Mouse (Mus musculus): Measurements from ENCODE around the gene Plp2.
"Not testable (repeated sequence)": the region's sequence is repeated elsewhere in the genome, so short reads cannot be mapped to it uniquely, and the experiment has no call there.

Gene Plp2

GRCm38 (mm10) chrX:7670921-7671623 lies at the start of gene Plp2:
TSS of gene Plp2 (minus strand) at chrX:7671390.
- peak within 1 kb of the TSS; percentile 86 for H3K4me3 ChIP-seq (replicated peaks; ENCODE audit: low read length)
- no peak for TF ChIP-seq POU5F1 (IDR thresholded peaks at IDR 0.05; ENCODE audit: borderline replicate concordance, low read length)
- no peak for TF ChIP-seq NANOG (IDR thresholded peaks at IDR 0.05; ENCODE audit: borderline replicate concordance, low read length)
- TF ChIP-seq CTCF (conservative IDR thresholded peaks at IDR 0.05; ENCODE audit: low read length): no peak

DNA sequence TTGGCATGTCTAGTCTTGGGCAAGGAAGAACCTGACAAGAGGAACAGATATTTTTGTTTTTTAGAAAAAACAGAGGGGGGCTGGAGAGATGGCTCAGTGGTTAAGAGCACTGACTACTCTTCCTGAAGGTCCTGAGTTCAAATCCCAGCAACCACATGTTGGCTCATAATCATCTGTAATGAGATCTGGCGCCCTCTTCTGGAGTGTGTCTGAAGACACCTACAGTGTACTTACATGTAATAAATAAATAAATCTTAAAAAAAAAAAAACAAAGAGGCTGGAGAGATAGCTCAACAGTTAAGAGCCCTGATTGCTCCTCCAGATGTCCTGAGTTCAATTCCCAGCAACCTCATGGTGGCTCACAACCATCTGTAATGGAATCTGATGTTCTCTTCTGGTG lies 44.9 kb upstream of the Plp2 start:
- H3K36me3 ChIP-seq (ENCODE audit: insufficient read depth, low read length); H3K4me1 ChIP-seq (replicated peaks; ENCODE audit: low read depth, low read length); H3K4me3 ChIP-seq (replicated peaks; ENCODE audit: low read length); H3K9me3 ChIP-seq (ENCODE audit: low read length); H3K27me3 ChIP-seq (ENCODE audit: insufficient read depth, low read length): not testable (repeated sequence)

More at GRCm38 (mm10) chrX:7670921-7671623, at the start of gene Plp2:
- Histone ChIP-seq H3K9me3 (ENCODE audit: low read length) (no peaks in the 10 kb centered on the region), H3K27me3 (ENCODE audit: insufficient read depth, low read length) (no peaks in the 10 kb centered on the region), H3K36me3 (ENCODE audit: insufficient read depth, low read length) (peaks cover 25% of the 10 kb centered on the region), H3K4me1 (replicated peaks; ENCODE audit: low read depth, low read length) (peaks cover 67% of the 10 kb centered on the region)

- H3K9me3 ChIP-seq (ENCODE audit: low read length); H3K27me3 ChIP-seq (ENCODE audit: insufficient read depth, low read length); H3K4me1 ChIP-seq (replicated peaks; ENCODE audit: low read depth, low read length); H3K36me3 ChIP-seq (ENCODE audit: insufficient read depth, low read length): not testable (repeated sequence)
- peak within 1 kb of the TSS; percentile 77 for H3K4me3 ChIP-seq (replicated peaks; ENCODE audit: low read length)
Measured at GRCm38 (mm10) chrX:7714135-7714899, 43.1 kb upstream of the Plp2 start, which contains the start of gene Wdr45. TSS of gene Wdr45 (plus strand) at chrX:7714333.

- H3K4me1 ChIP-seq (replicated peaks; ENCODE audit: low read depth, low read length); H3K9me3 ChIP-seq (ENCODE audit: low read length); H3K27me3 ChIP-seq (ENCODE audit: insufficient read depth, low read length): not testable (repeated sequence)
- peaks cover 11% of the 10 kb centered on the region; the same call in 1 of the 2 replicates for H3K36me3 ChIP-seq (ENCODE audit: insufficient read depth, low read length)
- peak overlapping the region; percentile 76 for H3K4me3 ChIP-seq (replicated peaks; ENCODE audit: low read length)
Measured at GRCm38 (mm10) chrX:7713764-7714134, 42.6 kb upstream of the Plp2 start.

- Histone ChIP-seq H3K36me3 (ENCODE audit: insufficient read depth, low read length) (peaks cover 36% of the 10 kb centered on the region), H3K27me3 (ENCODE audit: insufficient read depth, low read length) (no peaks in the 10 kb centered on the region), H3K9me3 (ENCODE audit: low read length) (no peaks in the 10 kb centered on the region), H3K4me1 (replicated peaks; ENCODE audit: low read depth, low read length) (peaks cover 13% of the 10 kb centered on the region), H3K4me3 (replicated peaks; ENCODE audit: low read length) (peak within 1 kb of the TSS; percentile 85)
- TF ChIP-seq CTCF (conservative IDR thresholded peaks at IDR 0.05; ENCODE audit: low read length) (no peak), NANOG (IDR thresholded peaks at IDR 0.05; ENCODE audit: borderline replicate concordance, low read length) (no peak), POU5F1 (IDR thresholded peaks at IDR 0.05; ENCODE audit: borderline replicate concordance, low read length) (no peak)
Measured at GRCm38 (mm10) chrX:7696954-7697381, 25.8 kb upstream of the Plp2 start, which contains the start of gene Gpkow. TSS of gene Gpkow (plus strand) at chrX:7697131.

DNA sequence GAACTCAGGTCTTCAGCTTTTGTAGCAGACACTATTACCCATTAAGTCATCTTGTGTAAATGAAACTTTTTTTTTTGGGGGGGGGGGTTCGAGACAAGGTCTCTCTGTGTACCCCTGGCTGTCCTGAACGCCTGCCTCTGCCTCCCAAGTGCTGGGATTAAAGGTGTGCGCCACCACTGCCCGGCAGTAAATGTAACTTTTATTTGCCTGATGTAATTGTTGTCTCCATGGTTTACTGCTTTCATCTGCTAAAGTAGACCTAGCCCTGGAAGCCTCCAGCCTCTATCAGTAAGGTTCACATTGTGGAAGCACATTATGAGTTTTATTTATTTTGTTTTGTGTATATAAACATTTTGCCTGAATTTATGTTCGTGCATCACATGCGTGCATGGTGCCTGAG lies 25.3 kb upstream of the Plp2 start:
- no peaks in the 10 kb centered on the region for H3K27me3 ChIP-seq (ENCODE audit: insufficient read depth, low read length)
- H3K4me1 ChIP-seq (replicated peaks; ENCODE audit: low read depth, low read length): peaks cover 13% of the 10 kb centered on the region
- no peak for TF ChIP-seq NANOG (IDR thresholded peaks at IDR 0.05; ENCODE audit: borderline replicate concordance, low read length)
- TF ChIP-seq CTCF (conservative IDR thresholded peaks at IDR 0.05; ENCODE audit: low read length): no peak
- no peak for TF ChIP-seq POU5F1 (IDR thresholded peaks at IDR 0.05; ENCODE audit: borderline replicate concordance, low read length)
- peaks cover 32% of the 10 kb centered on the region for H3K36me3 ChIP-seq (ENCODE audit: insufficient read depth, low read length)
- H3K4me3 ChIP-seq (replicated peaks; ENCODE audit: low read length): no peak overlapping the region
- no peaks in the 10 kb centered on the region for H3K9me3 ChIP-seq (ENCODE audit: low read length)

- Histone ChIP-seq H3K36me3 (ENCODE audit: insufficient read depth, low read length) (no peaks in the 10 kb centered on the region), H3K27me3 (ENCODE audit: insufficient read depth, low read length) (no peaks in the 10 kb centered on the region), H3K4me3 (replicated peaks; ENCODE audit: low read length) (no peak overlapping the region), H3K9me3 (ENCODE audit: low read length) (no peaks in the 10 kb centered on the region), H3K4me1 (replicated peaks; ENCODE audit: low read depth, low read length) (no peaks in the 10 kb centered on the region)
- no peak for TF ChIP-seq NANOG (IDR thresholded peaks at IDR 0.05; ENCODE audit: borderline replicate concordance, low read length)
- peak; percentile 56 for TF ChIP-seq CTCF (conservative IDR thresholded peaks at IDR 0.05; ENCODE audit: low read length)
Measured at GRCm38 (mm10) chrX:7692862-7693261, 21.7 kb upstream of the Plp2 start.

DNA sequence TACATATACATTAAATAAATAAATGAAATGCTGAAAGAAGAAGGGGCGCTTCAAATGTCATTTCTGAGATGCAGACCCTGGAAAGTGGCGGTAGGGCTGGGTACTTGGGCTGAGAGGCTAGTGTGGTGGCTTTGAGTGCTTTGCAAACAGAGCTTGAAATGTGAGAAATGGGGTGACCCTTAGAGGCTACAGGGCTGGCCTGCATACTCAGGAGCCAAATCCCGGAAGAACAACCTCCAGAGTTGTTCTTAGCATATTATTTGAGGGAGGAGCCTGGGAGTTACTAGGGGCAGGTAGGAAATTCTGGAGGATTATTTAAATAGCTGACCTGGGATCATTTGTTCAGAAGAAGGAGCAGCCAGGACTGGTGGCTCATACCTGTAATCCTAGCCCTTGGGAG lies 19.3 kb upstream of the Plp2 start:
- Histone ChIP-seq H3K4me3 (replicated peaks; ENCODE audit: low read length) (no peak overlapping the region), H3K4me1 (replicated peaks; ENCODE audit: low read depth, low read length) (no peaks in the 10 kb centered on the region), H3K27me3 (ENCODE audit: insufficient read depth, low read length) (no peaks in the 10 kb centered on the region), H3K36me3 (ENCODE audit: insufficient read depth, low read length) (no peaks in the 10 kb centered on the region), H3K9me3 (ENCODE audit: low read length) (no peaks in the 10 kb centered on the region)
- no peak for TF ChIP-seq CTCF (conservative IDR thresholded peaks at IDR 0.05; ENCODE audit: low read length)
- no peak for TF ChIP-seq POU5F1 (IDR thresholded peaks at IDR 0.05; ENCODE audit: borderline replicate concordance, low read length)
- TF ChIP-seq NANOG (IDR thresholded peaks at IDR 0.05; ENCODE audit: borderline replicate concordance, low read length): no peak

DNA sequence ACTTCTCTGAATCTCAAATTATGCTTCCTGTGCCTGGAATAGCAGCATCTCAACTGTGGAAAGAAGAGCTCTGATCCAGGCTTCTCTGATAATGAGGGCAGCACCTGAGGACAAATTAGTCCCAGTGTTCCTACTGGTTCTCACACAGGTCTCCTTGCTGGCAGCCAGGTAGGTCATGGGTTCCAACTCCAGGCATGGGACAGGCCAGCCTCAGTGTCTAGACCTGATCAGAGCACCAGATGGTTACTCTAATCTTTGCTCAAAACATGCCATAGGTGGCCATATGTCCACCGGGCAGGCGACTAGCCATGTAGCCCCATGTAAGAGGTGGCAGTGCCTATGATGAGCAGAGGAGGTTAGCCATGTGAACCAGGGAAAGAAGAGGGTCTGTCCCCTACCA lies 17.1 kb upstream of the Plp2 start:
- H3K9me3 ChIP-seq (ENCODE audit: low read length): no peaks in the 10 kb centered on the region
- TF ChIP-seq NANOG (IDR thresholded peaks at IDR 0.05; ENCODE audit: borderline replicate concordance, low read length) (no peak), CTCF (conservative IDR thresholded peaks at IDR 0.05; ENCODE audit: low read length) (no peak), POU5F1 (IDR thresholded peaks at IDR 0.05; ENCODE audit: borderline replicate concordance, low read length) (no peak)
- no peaks in the 10 kb centered on the region for H3K27me3 ChIP-seq (ENCODE audit: insufficient read depth, low read length)

More for the DNA sequence above, 17.1 kb upstream of the Plp2 start:
- no peaks in the 10 kb centered on the region for H3K4me1 ChIP-seq (replicated peaks; ENCODE audit: low read depth, low read length)
- H3K4me3 ChIP-seq (replicated peaks; ENCODE audit: low read length): no peak overlapping the region
- H3K36me3 ChIP-seq (ENCODE audit: insufficient read depth, low read length): no peaks in the 10 kb centered on the region
